Mouse (Mus musculus) ovary, postnatal 10 days (tissue): Measurements from ENCODE around the gene Zfp800.

Experiments
- DNase-seq: peaks from one replicate; pipeline ENCODE4 v3.0.0; 2022; ENCODE audit warnings: low spot score

The Zfp800 gene

GRCm38 (mm10) chr6:28309692-28310091, 88.1 kb downstream of the Zfp800 start:
- no peak for DNase-seq

- DNase-seq, result no peak
Measured at GRCm38 (mm10) chr6:28308929-28309328, 88.9 kb downstream of the Zfp800 start.

GRCm38 (mm10) chr6:28306702-28307101, 91.1 kb downstream of the Zfp800 start:
- no peak for DNase-seq

- no peak for DNase-seq
Measured at GRCm38 (mm10) chr6:28296306-28296705, 101.5 kb downstream of the Zfp800 start.

GRCm38 (mm10) chr6:28295581-28295980, 102.2 kb downstream of the Zfp800 start:
- DNase-seq, result no peak

- DNase-seq, result no peak
Measured at GRCm38 (mm10) chr6:28292810-28293209, 105.0 kb downstream of the Zfp800 start.

- no peak for DNase-seq
Measured at GRCm38 (mm10) chr6:28279886-28280285, 117.9 kb downstream of the Zfp800 start.

- no peak for DNase-seq
Measured at GRCm38 (mm10) chr6:28262198-28262621, 135.6 kb downstream of the Zfp800 start.

- DNase-seq, result peak; percentile 80
Measured at GRCm38 (mm10) chr6:28261307-28262197, 136.3 kb downstream of the Zfp800 start.

- DNase-seq, result peak; percentile 2
Measured at GRCm38 (mm10) chr6:28260425-28261191, 137.2 kb downstream of the Zfp800 start.

- DNase-seq, result no peak
Measured at GRCm38 (mm10) chr6:28259750-28260149, 138.1 kb downstream of the Zfp800 start.

- DNase-seq, result no peak
Measured at GRCm38 (mm10) chr6:28258440-28258839, 139.4 kb downstream of the Zfp800 start.

- DNase-seq, result no peak
Measured at GRCm38 (mm10) chr6:28257772-28258171, 140.0 kb downstream of the Zfp800 start.

GRCm38 (mm10) chr6:28252790-28253189, 145.0 kb downstream of the Zfp800 start:
- DNase-seq, result no peak

GRCm38 (mm10) chr6:28248211-28248610, 149.6 kb downstream of the Zfp800 start:
- no peak for DNase-seq

- DNase-seq, result no peak
Measured at GRCm38 (mm10) chr6:28232618-28233361, 165.0 kb downstream of the Zfp800 start.

- no peak for DNase-seq
Measured at GRCm38 (mm10) chr6:28228085-28228484, 169.7 kb downstream of the Zfp800 start.

GRCm38 (mm10) chr6:28221017-28221416, 176.8 kb downstream of the Zfp800 start:
- no peak for DNase-seq

- DNase-seq, result no peak
Measured at GRCm38 (mm10) chr6:28218386-28218785, 179.4 kb downstream of the Zfp800 start.

GRCm38 (mm10) chr6:28215268-28215954, 182.4 kb downstream of the Zfp800 start:
- DNase-seq, result peak; percentile 9

GRCm38 (mm10) chr6:28214658-28215267, 183.0 kb downstream of the Zfp800 start:
- no peak for DNase-seq
